Mouse (Mus musculus) thymus, postnatal 10 days (tissue): Measurements from ENCODE around the gene Rbak.
"Not testable (repeated sequence)": the region's sequence is repeated elsewhere in the genome, so short reads cannot be mapped to it uniquely, and the experiment has no call there.

Source experiments
- DNase-seq, 2 experiments: peaks; one replicate each; pipeline ENCODE4 v3.0.0; 2021; ENCODE audit warnings: low spot score in 2 of 2

Rbak gene

DNA sequence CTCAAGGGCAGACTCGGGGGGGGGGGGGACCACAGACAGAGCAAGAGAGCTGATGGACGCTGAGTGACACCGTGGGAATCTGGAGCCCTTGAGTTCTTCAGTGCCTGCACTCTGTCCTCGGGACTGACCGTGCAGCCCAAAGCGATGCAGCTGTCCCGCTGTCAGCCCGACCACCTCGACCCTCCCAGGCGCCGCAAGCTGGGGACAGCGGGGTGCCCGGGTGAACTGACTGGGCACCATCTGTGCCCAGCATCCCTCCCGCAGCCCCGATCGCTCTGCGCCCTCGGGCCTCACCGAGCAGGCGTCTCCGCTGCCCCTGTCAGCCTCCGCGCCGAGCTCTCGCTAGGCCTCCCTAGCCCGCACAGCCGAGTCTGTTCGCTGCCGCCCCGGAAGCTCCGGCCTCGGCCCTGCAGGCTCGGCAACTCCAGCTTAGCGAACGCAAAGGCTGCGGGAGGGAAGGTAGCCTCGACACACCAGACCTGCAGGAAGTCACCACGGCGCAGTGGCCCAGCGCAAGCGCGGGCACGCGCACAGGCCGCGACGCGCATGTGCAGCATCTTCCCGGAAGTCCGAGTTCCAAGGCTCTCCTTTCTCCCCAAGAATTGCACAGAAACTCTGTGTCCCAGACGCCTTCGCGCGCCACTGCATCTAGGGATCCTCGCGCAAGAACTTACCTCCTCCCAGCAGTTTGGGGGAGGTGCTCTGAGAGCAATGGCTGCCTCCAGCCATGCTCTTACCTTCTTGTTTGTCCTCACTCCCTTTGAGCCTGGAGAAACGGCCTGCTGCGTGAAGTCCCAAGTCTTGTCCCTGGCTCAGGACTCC is at the start of gene Rbak, which contains the start of gene Spdye4b:
TSS of gene Rbak (minus strand) at position 521 of the 822 bp plus-strand sequence.
TSS of gene Spdye4b (plus strand) at position 763 of the 822 bp plus-strand sequence.
- DNase-seq: peak; percentile 85 to 86

DNA sequence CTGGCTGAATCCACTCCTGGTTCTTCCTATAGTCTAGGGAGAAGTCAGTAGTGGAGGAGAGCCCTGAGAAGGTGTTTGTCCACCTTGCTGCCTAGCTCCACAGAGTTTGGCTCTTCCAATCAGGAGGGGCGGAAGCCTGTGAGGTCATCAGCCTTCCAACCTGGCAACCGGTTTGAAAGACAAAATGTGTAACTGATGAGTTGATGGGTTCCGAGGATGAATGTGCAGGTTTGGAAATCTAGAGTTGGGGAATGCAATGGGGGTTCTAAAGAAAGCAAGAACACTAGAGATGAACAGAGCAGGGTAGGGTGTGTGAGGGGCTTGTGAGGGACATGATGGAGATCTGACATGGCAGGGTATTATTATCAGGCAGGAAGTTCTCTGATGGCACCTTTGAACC is 46.2 kb upstream of the Rbak start, which contains the start of gene Spdye4a:
TSS of gene Spdye4a (minus strand) at position 101 of the 400 bp plus-strand sequence.
- no peak for DNase-seq

DNA sequence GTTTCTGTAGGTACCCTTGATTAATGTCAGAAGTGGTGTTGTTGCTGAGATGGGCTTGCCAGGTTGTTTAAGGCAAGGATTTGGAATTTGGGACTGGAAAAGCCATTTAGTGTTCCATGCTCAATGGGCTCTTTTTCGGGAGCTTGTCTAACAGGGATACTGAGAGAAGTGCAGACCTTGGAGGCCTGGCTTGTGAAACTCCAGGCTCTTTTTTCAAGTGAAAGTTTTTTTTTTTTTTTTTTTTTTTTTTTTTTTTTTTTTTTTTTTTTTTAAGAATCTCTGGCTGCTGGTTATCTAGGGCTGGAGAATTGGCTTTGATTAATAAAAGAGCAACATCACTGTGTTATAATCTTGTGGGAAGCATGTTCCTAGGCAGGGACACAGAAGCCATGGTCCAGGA is 41.7 kb upstream of the Rbak start:
- DNase-seq: no peak

DNA sequence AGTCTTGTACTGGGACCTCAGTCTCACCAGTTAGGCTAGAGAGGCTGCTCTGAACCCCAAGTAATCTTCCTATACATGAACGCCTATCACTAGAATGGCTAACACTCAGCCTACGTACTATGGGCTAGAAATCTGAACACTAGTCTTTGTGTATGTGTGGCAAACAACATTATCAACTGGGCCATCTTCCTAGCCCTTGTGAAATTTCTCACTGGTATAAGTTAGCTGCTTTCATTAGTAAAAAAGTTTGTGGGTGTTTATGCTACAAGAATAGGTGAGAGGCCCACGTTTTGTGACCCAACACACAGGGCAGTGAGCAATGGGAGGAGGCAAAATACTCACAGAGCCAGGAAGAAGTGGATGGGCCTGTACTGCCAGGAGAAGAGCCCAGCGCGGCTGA is 40.4 kb upstream of the Rbak start:
- no peak for DNase-seq

DNA sequence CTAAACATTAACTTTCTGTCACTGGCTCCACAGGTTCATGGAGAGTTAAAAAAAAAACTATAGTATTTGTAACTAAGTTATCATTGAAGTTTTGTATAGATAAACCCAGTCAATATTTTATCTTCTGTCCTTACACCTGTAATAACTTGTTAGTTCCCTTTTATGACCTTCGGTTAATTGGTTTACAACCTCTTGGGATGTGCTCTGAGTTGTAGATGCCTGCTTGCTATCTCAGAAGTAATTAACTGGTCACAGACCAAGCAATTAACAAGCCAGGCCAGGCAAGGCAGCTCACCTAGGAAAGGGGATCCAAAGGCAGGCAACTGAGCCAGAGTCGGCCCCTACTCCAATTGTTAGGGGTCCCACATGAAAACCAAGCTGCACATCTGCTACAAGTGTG is 33.3 kb upstream of the Rbak start:
- no peak for DNase-seq

DNA sequence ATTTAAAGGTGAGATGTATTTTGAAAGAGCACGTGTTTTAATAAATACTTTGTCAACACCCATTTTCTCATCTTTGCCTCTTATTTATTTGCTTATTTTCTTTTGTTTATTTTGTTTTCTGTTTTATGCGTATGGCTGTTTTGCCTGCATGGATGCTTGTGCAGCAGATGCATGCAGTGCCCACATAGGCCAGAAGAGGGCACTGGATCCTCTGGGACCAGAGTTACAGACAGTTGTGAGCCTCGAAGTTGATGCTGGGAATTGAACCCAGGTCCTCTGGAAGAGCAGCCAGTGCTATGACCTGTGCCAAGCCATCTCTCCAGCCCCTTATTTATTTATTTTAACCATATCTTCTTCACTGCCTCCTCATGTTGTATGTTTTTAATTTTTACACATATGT is 24.4 kb upstream of the Rbak start:
- DNase-seq: no peak

DNA sequence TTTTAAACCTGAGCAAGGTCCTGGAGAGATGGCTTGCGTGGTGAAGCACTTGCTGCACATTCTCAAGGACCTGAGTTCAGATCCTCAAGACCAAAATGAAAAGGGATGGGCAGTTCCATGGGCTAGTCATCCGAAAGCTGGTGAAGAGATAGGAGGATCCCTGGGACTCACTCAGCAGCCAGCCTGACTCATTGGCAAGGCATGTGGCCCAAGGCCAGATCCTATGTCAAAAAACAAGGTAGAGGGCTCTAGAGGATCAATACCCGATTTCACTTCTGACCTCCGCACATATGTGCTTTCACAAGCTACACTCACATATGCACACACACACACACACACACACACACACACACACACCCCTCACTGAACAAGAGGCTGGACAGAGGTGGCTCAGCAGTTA is 15.9 kb upstream of the Rbak start:
- DNase-seq: no peak

DNA sequence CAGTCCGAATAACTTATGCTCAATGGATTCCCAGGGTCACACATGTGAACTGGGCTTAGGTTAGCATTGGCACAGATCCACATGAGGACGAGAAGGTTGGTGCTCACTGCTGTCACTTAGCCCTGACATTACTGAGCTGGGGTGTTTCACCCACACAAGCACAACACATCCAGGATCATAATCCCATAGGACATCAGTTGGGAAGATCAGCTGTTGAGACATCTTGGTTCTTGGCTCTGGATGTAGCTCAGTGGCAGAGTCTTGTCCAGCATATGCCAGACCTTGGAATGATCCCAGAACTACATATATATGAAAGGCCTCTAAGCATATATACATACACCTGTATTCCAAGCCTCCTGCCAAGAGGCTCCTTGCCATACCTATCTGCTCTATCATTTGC is 14.6 kb upstream of the Rbak start:
- no peak for DNase-seq

DNA sequence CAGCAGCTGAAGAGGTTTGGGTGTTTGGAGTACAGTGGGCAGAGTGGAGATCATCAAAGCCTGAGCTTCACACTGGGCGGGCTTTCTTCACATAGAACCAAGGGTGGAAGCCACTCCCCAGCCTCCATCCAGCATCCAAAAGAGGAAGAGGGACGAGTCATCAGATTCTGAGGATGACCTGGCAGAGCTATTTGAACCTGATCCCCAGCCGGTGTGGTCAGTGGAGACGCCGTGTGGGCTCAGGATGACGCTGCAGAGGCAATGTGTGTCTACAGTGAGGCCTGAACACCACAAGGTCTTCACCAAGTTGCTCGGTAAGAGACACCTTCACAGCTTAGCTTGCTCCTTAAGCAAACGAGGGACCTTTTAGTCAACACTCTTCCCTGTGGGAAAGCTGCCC is 14.2 kb upstream of the Rbak start:
- not testable (repeated sequence) for DNase-seq

DNA sequence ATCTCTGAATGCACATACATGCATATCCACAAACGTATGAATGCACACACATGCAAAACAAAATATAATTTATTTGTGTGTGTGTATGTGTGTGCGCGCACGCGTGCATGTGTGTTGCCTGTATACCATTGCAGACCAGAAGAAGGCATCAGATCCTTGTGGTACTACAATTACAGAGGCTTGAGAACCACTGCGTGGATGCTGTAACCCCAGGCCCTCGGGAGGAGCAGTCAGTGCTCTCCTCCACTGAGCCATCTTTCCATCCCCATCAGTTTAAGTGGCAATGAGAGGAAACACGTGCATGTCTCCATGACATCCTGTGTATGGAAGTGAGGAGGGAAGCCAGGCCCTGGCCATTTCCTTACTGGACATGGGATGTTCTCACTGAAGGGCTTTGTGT is 12.2 kb upstream of the Rbak start:
- no peak for DNase-seq

DNA sequence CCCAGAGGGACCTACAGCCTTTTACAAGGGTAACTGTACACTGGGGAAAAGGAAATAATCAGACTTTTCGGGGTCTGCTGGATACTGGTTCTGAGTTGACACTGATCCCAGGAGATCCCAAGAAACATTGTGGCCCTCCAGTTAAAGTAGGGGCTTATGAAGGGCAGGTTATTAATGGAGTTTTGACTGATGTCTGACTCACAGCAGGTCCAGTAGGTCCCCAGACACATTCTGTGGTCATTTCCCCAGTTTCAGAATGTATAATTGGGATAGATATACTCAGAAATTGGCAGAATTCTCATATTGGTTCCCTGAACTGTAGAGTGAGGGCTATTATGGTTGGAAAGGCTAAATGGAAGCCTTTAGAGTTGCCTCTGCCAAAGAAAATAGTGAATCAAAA is 7.4 kb upstream of the Rbak start:
- not testable (repeated sequence) for DNase-seq

DNA sequence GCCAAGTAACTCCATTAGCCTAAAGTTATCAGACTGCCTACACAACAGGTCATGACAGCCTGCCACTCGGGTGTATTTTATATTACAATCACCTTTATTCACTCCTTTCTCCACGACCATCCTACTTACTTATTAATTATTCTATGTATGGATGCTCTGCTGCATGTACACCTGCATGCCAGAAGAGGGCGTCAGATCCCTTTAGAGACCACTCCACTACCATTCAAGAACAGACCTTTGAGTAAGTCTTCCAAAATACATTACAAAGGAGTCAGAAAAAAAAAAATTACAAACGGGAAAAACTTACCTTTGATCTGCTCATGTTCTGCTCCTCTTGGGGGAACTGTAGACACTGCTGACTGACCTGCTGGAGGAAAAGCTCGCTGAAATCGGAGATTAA is 1.4 kb downstream of the Rbak start:
- no peak for DNase-seq

DNA sequence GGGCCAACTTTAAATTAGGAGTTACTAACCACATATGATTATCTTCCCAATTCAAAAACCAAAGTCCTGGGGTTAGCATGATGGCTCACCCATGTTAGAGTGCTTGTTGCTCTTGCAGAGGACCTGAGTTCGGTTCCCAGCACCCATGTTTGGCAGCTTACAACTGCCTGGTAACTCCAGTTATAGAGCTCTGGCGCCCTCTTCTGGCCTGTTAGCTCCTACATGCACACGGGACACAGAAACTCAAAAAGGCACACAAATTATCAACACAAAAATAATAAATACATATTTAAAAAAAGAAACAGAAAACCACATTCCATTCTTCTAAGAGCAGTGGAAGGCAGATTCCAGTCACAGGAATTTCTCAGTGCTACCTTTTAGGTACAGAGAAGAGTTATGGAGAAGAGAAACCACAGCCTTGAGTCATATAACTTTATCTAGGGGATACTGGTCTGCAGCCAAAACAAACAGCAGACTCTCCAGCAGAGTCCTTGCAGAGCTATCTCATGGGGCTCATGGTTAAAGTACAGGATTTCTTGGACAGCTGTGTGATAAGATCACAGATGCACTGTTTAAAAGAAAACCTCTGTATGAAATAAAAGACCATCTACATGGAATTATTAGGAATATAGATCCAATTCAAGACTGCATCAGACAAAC is 2.9 kb downstream of the Rbak start:
- DNase-seq: no peak

DNA sequence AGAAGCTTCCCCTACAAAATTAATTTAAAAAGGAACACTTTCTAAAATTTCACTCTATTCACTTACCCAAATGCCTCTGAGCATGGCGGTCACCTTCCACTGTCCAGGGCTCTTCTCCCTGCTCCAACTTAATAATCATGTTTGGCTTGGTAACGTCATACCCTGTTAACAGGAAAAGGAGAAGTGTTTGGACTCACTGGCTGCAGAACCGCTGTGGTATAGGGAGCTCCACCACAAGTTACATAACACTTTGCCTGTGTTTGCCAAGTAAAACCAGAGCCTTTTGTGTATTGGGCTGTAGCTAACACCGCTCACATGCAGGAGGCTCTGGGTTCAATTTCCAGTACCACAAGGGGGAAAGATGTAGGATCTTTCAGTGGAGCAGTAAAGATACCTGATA is 4.6 kb downstream of the Rbak start:
- DNase-seq: no peak

DNA sequence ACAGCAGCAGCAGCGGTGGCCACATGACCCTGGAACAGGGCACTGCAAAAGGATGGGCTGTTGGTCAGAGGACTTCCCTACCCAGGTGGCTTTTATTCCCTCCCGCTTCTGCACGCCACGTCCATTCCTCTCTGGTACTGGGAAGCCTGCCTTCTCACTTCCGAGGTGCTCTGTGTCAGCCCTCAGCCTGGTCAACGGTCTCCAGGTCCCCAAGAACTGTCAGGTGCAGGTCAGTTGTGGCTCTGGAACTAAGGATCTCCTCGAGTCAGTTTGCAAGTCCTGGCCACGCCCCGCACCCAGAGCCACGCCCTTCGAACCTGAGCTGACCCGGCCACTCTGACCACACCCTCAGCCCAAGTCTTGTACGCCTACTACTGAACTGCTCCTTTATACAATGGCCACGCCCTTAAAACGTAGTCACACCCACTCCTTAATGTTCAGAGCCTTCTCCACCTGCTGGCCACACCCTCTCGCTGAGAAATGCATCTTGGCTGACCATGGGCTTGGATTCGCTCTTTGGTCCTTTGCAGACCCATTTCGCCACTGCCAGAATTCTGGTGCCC is 15.0 kb downstream of the Rbak start:
- no peak for DNase-seq

DNA sequence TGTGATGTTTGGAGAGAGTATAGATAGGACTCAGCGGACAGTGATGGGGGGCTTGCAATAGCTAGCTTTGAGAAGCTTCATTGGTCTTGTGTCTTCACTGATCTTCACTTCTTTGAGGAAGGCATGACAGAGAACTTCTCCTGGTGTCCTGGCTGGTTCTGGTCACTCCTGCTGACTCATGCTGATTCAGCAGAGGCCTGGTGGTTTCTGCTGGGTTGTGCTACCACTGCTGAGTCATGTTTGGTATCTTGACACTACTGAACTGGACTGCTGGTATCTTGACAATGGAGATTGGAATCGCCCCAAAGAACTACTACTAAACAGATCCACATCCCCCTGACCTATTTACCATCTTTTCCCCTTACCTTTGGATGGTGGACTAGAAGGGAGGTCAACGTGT is 25.0 kb downstream of the Rbak start:
- DNase-seq: no peak

DNA sequence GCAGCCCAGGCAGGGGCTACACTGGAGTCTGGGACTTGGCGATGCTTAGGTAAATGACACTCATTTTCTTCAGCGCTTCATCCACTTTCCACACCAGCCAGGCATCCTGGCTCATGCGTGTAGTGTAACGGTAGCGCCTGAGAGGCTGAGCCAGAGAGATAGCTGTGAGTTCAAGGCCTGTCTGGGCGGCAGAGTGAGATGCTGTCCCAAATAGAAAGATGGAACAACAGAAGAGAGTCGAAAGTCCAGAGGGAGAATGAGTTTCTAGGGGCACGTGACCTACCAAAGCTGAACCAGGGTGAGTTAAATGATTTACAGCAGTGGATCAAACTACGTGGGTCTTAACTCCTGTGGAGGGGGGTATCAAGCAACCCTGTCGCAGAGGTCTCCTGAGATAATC is 26.8 kb downstream of the Rbak start:
- no peak for DNase-seq

DNA sequence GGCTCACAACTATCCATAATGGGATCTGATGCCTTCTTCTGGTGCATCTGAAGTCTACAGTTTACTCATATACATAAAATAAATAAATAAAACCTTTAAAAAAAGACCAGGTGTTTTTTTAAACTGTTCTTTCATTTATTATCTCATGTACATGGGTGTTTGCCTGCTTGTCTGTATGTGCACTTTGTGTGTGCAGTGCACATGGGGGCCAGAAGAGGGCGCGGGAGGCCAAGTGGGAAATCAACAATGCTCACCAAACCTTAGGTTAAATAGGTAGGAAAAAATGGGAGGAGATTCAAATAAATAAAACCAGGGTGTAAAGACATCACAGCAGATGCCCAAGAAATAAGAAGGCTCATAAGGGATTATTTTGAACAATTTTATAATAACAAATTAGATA is 30.5 kb downstream of the Rbak start:
- DNase-seq: no peak

DNA sequence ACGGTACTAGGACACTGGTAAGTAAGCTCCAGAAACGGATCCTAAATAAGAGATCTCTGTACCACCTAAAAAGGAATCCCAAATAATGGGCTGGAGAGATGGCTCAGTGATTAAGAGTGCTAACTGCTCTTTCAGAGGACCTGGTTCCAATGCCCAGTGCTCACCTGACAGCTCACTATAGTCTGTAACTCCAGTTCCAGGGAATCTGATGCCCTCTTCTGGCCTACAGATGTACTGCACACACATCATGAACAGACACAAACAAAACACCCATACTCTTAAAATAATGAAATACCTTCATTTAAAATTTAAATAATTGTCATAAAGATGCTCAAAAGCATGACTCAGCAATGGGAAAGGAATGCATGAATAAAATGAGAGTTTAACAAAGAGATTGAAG is 31.0 kb downstream of the Rbak start:
- no peak for DNase-seq

DNA sequence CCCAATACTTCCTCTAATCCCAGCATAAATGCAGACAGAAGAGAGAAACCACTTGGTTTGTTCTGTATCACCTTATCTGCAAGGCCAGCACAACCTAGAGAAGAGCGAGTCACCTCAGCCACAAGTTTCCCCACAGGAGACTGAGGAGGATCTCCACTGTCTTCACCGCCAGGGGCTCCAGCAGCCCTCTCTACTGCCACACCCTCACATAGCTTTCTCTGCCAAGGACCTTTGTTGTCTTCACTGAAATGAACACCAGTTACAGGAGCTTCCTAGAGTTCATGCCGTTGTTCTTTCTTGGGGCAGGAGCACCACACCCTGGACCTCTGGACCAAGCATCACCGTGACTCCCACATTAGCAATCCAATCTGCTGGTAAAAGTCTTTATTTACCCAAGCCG is 31.9 kb downstream of the Rbak start:
- no peak for DNase-seq

DNA sequence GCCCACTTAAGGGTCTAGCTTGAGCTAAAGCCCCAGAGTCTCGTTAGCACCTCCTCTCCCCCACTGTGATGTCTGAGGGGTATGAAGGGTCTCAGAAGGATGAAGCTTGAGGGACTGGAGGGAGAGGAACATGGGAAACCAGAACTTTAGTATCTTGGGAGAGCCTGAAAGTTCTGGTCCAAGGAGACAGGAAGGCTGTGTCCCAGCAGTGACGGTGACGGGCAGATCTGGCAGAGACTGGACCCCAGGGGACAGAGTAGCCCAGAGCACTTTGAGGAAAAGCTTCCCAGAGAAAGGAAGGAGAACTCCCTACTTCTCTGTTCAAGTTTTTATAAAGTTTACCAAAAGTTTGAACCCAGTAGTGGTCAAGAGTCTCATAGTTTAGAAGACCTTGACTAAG is 33.1 kb downstream of the Rbak start, which contains the start of gene Olfr718-ps1:
TSS of gene Olfr718-ps1 (minus strand) at position 101 of the 400 bp plus-strand sequence.
- DNase-seq: no peak

DNA sequence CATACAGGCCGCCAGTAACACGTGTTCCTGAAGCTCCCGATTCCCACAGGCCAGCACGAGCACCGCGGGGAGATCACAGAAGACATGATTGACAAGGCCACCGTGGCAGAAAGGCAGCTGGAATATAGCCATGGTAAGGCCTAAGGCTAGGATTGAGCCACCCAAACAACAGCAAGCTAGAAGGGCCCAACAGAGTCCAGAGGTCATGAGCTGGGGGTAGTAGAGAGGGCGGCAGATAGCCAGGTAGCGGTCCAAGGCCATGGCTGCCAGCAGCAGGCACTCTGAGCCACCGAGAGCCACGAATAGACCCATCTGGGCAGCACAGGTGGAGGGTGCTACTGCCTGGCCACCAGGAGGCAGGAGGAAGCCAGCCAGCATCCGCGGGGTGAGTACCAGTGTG is 43.0 kb downstream of the Rbak start:
- DNase-seq: no peak

DNA sequence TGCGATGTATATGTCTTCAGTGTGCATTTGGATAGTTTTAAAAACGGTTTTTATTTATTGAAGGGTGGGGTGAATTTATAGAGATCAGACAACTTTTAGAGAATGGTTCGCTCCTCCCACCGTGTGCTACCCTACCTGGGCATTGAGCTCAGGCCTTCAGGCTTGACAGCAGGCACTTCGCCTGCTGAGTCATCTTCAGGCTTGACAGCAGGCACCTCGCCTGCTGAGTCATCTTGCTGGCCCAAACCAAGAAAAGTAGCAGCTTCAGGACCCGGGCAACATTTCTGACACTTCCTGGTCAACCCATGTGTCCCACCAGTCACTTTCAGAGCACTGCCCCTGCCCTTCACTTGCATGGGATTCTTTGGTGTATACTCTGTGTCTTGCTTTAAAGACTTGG is 45.5 kb downstream of the Rbak start:
- DNase-seq: no peak
